Mouse (Mus musculus) heart, adult 11 months (tissue): ENCODE measurements around the gene March6.
A peak's percentile ranks its signal among the peaks of the same experiment; 100 is the strongest.

ENCODE experiments used
- DNase-seq: peaks from one replicate; pipeline ENCODE4 v3.0.0; 2022

March6 gene

DNA sequence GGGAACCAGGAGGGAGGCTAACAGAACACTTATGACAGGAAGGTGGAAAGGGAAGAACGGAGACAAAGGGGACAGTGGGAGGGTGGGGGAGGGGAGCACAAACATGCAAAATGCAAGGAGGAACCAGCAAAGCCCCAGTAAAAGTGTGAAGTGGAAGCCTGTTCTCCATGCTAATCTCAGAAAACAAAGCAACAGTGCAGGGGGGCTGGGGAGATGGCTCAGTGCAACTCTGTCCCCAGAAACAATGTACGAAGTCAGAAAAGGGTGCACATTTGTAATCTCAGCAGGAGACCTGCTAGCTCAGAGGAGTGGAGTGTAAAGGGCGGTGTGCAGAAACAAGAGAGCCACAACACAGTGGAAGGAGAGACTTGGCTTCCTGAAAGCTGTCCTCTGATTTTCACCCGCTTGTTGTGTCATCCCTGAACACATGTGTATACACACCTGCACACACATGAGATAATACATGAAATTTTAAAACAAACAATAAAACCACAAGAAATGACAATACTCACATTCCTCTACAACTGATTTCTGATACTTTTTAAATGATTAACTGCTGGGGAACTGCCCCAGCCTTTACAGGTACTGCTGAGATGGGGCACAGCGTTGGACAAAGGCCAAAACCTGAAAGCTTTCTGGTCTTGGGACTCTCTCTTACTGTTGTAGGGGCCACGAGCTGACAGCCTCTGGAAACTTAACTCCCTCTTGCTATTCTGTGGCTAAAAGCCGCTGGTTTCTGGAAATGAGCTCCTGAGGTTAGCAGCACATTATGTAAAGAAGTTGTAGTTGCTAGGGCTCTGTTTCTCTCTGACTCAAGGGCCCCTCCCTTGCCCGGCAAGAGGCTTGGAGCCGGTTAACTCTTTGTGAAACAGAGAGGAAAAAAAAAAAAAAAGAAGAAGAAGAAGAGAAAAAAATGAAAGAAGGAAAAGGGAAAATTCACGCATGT, 11.4 kb upstream of the March6 start:
- DNase-seq, result no peak

GRCm38 (mm10) chr15:31540513-31540802, 9.6 kb upstream of the March6 start:
- DNase-seq, result no peak

DNA sequence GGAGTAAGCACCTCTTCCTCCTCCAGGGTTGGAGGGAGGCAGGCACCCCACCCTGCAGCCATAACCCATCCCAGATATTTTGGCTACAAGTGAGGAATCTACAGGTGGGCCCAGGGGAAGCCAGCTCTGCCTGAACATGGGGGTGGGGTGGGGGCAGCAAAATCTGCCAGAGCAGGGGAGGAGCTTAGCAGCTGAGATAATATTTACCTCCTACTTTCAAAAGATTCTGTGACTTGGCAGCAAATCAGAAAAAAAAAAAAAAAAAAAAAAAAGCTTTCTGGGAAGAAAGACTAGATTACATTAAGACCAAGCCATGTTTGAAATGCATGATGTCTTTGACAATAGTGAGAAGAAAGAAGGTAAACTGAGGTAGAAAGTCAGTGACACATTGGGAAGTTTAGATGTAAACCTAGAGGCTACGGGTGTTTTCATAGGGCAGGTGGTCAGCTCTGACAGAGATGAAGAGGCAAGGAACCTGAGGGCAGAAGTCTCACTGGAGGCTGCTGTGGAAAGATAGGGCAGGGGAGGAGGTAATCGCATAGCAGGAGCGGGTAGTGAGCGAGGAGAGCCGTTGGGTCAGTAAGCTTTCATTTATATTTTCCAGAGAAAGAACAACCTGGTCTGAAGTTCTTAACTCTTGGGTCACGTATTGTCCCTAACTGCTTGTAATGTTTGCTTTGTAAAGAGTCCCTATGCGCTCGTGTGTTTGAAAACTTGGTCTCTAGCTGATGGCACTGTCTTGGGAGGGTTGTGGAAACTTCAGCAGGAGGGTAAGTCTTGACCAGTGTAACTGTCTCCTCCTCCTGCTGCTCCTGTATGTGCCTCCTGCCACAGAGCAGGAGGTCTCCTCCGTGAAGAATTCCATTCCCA, 9.0 kb upstream of the March6 start:
- peak; percentile 88 for DNase-seq

- DNase-seq, result peak; percentile 63
Measured at GRCm38 (mm10) chr15:31538346-31538745, 7.5 kb upstream of the March6 start.

GRCm38 (mm10) chr15:31537706-31538105, 6.9 kb upstream of the March6 start:
- no peak for DNase-seq

- DNase-seq, result no peak
Measured at GRCm38 (mm10) chr15:31536051-31536737, 5.3 kb upstream of the March6 start.

GRCm38 (mm10) chr15:31535259-31535855, 4.5 kb upstream of the March6 start:
- no peak for DNase-seq

- no peak for DNase-seq
Measured at GRCm38 (mm10) chr15:31534421-31535258, 3.8 kb upstream of the March6 start.

GRCm38 (mm10) chr15:31533529-31533928, 2.7 kb upstream of the March6 start:
- no peak for DNase-seq

DNA sequence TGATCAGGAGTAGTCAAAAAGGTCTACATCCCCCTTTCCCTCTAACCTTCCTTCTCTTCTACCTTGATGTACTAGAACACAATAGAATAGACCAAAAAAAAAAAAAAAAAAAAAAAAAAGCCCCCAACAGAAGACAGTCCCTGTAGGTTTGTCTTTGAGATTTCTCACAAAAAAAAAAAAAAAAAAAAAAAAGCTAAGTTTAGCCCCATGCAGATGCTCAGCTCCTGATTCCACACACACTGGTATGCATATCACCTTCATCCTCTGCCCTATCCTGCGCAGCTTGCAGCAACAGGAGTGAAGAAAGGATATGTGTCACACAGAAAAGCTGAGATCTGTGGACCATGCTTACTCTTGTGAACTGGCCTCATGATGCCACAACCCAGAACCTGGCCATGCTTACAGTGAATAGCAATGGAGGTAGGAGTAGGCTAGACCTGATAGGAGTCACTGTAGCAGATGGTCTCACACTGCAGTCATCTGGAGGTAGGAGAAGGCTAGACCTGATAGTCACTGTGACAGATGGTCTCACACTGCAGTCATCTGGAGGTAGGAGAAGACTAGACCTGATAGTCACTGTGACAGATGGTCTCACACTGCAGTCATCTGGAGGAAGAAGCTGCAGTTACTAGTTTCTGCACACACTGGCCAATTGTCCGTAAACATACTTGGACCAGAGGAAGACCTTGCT, 1.6 kb upstream of the March6 start:
- no peak for DNase-seq

GRCm38 (mm10) chr15:31531446-31532330, 835 bp upstream of the March6 start:
- DNase-seq, result no peak

DNA sequence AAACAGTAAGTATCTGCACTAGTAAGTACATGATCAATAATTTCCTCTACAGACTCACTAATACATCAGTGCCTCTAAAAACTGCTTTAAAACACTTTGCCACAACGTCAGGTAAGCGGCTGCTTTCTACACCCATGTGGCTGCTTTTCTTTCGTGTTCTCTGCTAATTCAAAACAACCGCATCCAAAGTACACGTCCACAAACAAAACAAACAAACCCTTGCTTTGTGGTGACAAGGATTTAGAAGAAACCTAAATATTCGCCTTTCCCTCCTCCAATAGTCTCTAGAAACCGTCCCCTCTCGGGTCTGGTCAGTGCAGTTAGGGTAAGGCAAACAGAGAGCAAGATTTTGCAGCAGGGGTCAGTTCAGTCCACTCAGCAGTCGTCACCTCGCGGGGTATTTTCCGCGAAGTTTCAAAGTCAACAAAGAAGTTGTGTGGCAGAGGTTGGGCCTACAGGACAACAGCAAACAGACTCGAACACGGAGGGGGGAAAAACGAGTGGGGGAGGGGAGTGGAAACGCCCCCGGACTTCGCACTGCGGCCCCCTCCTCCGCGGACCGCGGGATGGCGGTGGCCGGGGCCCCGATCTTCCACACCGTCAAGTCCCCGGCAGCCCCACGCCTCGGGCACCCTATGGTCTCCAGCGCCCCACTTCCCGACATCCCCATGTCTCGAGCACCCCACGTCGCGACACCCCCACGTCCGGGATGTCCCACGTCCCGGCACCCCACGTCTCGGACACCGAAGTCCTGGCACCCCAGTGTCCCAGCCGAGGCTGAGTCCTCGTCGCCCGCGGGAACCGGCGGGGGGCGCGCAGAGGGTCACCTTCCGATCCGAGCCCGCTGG, 818 bp downstream of the March6 start:
- DNase-seq, result peak; percentile 96

DNA sequence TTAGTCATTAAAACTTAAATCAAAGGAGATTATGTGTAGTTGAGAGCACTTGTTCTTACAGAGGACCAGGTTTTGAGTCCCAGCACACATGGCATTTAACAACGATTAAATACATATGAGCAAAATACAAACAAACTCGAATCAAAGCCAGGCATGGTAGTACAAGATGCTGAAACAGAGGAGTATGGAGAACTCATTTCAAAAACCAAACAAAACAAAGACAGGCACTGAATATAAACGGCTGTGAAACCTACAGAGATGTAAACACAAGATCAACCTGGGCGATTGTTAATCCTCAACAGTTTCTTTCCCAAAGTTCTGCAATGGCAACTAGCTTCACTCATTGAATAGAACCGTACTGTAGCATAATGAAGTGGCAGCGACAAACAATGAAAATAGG, 1.8 kb downstream of the March6 start:
- no peak for DNase-seq

DNA sequence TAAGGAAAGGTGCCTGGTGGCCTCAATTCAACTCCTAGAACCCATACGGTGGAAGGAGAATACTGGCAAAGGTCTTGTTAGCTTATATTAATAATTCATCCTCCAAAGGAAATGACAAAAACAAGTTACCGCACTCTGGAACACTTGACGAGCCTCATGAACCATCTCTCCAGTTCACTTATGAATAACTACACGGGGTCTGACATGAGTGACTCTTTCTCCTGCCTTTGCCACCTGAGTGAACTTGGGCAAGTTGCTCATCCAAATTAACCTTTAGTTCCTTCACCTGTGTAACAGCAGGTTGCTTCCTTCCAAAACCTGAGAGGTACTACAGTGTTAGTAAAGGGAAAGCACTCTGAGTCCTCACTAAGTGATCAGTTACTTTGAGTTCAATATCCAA, 2.4 kb downstream of the March6 start:
- peak; percentile 68 for DNase-seq

DNA sequence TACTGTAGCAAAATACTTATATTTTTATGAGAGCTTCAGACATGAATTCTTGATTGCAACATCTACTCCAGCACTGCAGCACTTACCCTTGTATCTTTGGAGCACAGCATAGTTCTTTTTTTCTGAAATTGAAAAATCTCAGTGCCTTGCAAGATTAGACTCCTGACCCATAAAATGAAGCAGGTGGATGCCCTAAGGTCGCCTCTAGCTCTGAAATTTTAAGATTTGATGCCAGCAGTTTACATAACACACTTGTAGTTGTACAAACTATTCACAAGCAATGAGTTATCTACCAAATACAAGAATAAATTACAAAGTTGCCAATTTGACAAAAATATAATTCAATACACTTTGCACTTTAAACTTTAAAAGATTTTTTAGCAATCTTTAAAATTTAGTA, 4.4 kb downstream of the March6 start:
- no peak for DNase-seq

DNA sequence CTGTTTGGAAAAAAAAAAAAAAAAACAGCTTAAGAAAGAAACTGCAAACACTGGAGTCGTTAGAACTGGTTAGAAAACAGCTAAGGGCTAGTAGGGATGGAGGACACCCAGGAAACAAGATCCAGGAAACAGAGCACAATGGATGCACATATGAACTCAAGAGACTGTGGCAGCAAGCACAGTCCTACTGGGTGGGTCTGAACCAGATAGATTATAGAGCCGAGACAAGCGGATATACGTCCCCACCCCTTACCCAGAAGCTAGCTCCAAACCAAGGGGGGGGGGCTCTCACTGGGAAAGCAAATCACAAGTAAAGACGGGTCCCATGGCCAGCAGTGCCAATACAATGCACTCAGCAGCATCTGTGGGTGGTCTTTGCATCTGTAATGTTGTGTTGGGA, 11.9 kb downstream of the March6 start:
- DNase-seq, result no peak

DNA sequence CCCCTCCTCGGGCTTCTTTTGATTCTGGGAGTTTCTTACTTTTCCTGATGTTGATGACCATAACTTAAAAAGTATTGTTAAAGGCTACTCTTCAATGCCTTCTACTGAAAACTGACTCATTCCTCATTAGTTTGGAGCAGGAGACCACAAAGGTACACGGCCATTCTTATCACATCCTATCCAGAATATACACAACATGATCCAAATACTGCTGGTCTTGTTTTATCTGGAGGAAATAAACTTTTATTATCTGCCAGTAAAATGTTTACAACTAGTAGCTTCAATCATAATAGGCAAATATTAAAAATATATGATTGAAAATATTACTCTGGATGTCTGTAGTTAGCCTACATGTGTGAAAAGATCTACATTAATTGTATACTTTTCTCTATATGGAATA, 12.5 kb downstream of the March6 start:
- no peak for DNase-seq

DNA sequence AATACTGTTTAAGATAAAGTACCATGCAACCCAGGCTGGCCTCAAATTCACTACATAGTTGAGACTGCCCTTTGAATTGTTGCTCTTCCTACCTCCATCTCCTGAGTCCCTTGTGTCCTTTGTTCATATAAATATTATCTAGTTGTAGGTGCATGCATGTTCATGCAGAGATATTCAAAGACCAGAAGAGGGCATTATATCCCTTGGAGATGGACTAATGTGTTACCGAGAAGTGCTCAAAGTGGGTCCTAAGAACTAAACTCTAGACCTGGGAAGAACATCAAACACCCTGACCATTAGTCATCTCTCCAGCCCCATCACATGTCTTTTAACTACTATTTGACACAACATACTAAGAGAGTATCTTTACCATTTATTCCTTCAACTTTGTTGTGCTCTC, 13.7 kb downstream of the March6 start:
- no peak for DNase-seq

GRCm38 (mm10) chr15:31511795-31512194, 19.1 kb downstream of the March6 start:
- DNase-seq, result no peak
